Mouse (Mus musculus) spleen, adult 2 months (tissue): ENCODE data around the gene Mapk14. TPM values are rescaled to one million over a fixed set of nuclear protein-coding genes. Genes with fewer than 3 reads are reported as not detected.

Experiments
- DNase-seq, 2 experiments: peaks; one replicate each; pipeline versions ENCODE4 v3.0.0 to v3.0.0-alpha.2; 2012 to 2021; ENCODE audit warnings: low spot score in 2 of 2, low read depth in 1 of 2
- H3K27ac ChIP-seq: fragments of 200-500 bp; 2 replicates; pipeline ENCODE4 v1.5.1; 2012; ENCODE audit warnings: low read length, inconsistent platforms; ENCODE audit not compliant: insufficient read depth
- H3K27me3 ChIP-seq: fragments of 200-500 bp; 2 replicates; pipeline ENCODE4 v1.6.1; 2012; ENCODE audit warnings: mild to moderate bottlenecking, moderate library complexity, low read length, inconsistent platforms; ENCODE audit not compliant: control insufficient read depth, insufficient read depth
- H3K36me3 ChIP-seq: fragments of 200-500 bp; 2 replicates; pipeline ENCODE4 v1.6.1; 2012; ENCODE audit warnings: mild to moderate bottlenecking, low read length, inconsistent platforms; ENCODE audit not compliant: control insufficient read depth, insufficient read depth
- H3K4me1 ChIP-seq: fragments of 200-500 bp; 2 replicates; pipeline ENCODE4 v1.6.1; 2011; ENCODE audit warnings: inconsistent platforms; ENCODE audit not compliant: control insufficient read depth, insufficient read depth, insufficient read length
- H3K4me3 ChIP-seq: fragments of 200-500 bp; 2 replicates; pipeline ENCODE4 v1.5.1; 2011; ENCODE audit warnings: mild to moderate bottlenecking, inconsistent platforms; ENCODE audit not compliant: insufficient read depth, insufficient read length; ENCODE audit errors: extremely low read depth
- CTCF ChIP-seq: fragments of 200-500 bp; IDR thresholded peaks from 2 replicates; pipeline ENCODE4 v1.5.1; 2011; ENCODE audit warnings: mild to moderate bottlenecking, inconsistent platforms; ENCODE audit not compliant: insufficient read depth, insufficient read length, insufficient replicate concordance; ENCODE audit errors: extremely low read depth
- POLR2A ChIP-seq: fragments of 200-500 bp; IDR thresholded peaks from 2 replicates; pipeline ENCODE4 v1.6.1; 2011; ENCODE audit warnings: low read depth, low read length, inconsistent platforms
- WGBS: fragments of 180-500 bp; shearing (Covaris S2); methylation state at CpG from one replicate; pipeline ENCODE4 v1.1.7; 2018; 5-methylcytosine and 5-hydroxymethylcytosine counted together
- polyA plus RNA-seq: library from polyadenylated mRNA; depleted of rRNA; stranded (reverse); fragments of >200 nt; gene quantifications from 2 replicates; pipeline ENCODE4 v1.2.3, GENCODE M21; 2012

Gene Mapk14
- polyA plus RNA-seq, 1 experiment, result 83.1 TPM

DNA sequence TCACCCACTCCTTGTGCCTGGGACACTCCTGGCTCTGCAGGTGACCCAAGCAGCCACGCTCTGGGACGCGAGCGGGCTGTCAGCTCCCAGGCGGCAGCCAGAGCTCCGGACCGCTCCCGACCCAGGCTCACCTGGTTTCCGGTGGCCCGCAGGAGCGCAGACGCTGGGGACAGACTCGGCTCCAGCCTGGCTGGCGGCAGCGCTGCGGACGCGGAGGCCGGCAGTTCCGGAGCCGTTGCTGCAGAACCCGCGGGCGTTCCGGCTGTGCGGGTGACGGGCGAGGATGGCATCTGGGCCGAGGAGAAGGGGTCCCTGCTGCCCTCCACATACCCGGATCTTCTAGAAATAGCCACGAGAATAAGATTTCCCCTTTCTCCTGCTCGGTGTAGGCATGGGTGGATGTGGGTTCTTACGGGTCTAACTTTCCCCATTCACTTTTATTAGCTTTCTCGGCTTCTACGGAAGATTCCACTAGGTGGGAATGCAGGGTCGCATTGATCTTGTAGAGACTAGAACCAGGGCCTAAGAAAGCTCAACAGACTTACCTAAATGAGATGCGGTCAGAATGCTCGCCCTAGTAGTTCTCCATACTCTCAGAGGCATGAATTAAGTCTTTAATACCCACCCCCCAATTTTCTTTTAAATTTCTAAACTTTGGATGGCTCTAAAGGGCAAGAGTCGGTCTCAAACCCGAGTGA lies 1.4 kb upstream of the Mapk14 start, which contains the start of gene Slc26a8:
Gene Slc26a8 (minus strand): TSS at position 648 of the 698 bp plus-strand sequence.
- peaks cover 7% of the 10 kb centered on the region; the same call in 1 of the 2 replicates for H3K27me3 ChIP-seq
- H3K36me3 ChIP-seq, result 0 out of 2 replicates have a peak, but pooled peaks cover 2% of the 10 kb centered on the region
- WGBS, result 11% methylated on average over 40 of the region's 40 CpGs
- peak within 1 kb of the TSS; percentile 61 for H3K27ac ChIP-seq
- DNase-seq, result peak in 1 of 2 experiments; percentile 4
- no peak for TF ChIP-seq CTCF
- no peak for TF ChIP-seq POLR2A
- H3K4me1 ChIP-seq, result peaks cover 11% of the 10 kb centered on the region
- peak within 1 kb of the TSS; percentile 53 for H3K4me3 ChIP-seq

DNA sequence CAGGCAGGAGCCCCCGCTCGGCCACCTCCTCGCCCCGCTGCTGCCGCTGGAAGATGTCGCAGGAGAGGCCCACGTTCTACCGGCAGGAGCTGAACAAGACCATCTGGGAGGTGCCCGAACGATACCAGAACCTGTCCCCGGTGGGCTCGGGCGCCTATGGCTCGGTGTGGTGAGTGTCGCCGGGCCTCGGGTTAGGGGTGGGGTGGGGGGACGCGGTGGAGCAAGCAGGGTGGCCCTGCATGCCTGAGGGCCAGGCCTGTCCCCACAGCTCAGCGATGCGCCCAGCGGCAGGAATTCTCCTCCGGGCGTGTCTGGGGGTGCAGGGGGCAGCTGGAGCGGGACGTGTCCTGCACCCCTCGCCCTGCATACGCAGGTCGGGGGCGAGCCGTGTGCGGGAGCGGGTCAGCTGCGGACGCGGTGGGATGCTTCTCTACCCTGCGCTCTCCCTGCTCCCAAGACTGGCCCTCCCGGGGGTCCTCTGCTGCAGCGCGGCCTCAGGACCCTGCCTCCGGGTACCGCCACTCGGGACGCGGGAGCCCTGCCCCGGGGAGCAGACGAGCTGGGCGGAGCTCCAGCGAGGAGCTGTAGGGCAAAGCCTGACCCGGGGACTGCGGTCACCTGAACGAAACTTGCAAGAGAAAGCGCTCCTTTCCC lies 685 bp downstream of the Mapk14 start:
- H3K4me1 ChIP-seq, result peaks cover 11% of the 10 kb centered on the region
- peaks cover 7% of the 10 kb centered on the region; the same call in 1 of the 2 replicates for H3K27me3 ChIP-seq
- under 1% methylated on average over 53 of the region's 53 CpGs for whole genome bisulfite sequencing
- peak in 1 of 2 experiments; percentile 48 for DNase-seq
- H3K4me3 ChIP-seq, result peak overlapping the region; percentile 91
- H3K27ac ChIP-seq, result peak overlapping the region; percentile 87
- H3K36me3 ChIP-seq, result 0 out of 2 replicates have a peak, but pooled peaks cover 2% of the 10 kb centered on the region
- TF ChIP-seq POLR2A, result no peak

DNA sequence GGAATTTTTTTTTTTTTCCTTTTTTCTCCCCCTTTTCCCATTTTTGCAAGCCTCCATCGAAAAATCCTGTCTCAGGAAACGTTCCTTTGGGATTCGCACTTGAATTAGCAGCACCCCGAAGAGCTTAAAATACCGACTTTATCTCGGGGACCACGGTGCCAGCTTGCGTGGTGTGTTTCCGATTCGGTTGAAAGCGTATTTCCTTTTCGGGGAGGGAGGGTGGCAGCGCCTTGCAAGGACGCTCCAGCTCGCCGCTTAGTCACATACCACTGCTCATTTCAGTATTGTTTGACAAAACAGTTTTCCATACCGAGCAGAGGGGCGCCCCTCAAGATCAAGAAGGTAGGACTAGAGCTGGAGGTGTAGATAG lies 1.2 kb downstream of the Mapk14 start:
- WGBS, result under 1% methylated on average over 18 of the region's 18 CpGs
- DNase-seq, result peak; percentile 35 to 58
- peaks cover 7% of the 10 kb centered on the region; the same call in 1 of the 2 replicates for H3K27me3 ChIP-seq
- no peak for TF ChIP-seq POLR2A
- H3K4me3 ChIP-seq, result peak overlapping the region; percentile 91
- H3K36me3 ChIP-seq, result 0 out of 2 replicates have a peak, but pooled peaks cover 2% of the 10 kb centered on the region
- peaks cover 14% of the 10 kb centered on the region for H3K4me1 ChIP-seq
- peak overlapping the region; percentile 87 for H3K27ac ChIP-seq

DNA sequence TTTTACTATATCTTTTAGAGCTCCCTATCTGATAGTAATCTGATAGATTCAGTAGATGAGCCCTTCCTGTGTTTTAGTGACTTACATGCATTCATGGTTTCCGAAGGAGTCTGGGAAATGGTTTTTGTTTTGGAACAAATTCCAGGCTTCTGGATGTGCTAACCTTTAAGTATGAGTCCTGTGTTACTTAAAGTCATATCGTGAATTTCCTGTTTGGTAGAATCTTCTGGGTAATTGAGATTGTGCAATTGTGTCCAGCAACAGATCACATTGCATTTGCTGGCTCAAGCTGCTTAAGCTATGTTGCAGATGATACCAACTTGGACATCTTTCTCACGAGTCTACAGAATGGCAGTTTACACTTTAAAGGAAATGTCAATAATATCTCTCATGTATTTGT lies 2.0 kb downstream of the Mapk14 start:
- no peak overlapping the region for H3K27ac ChIP-seq
- H3K36me3 ChIP-seq, result 0 out of 2 replicates have a peak, but pooled peaks cover 2% of the 10 kb centered on the region
- TF ChIP-seq CTCF, result no peak
- no peak for TF ChIP-seq POLR2A
- H3K27me3 ChIP-seq, result peaks cover 7% of the 10 kb centered on the region; the same call in 1 of the 2 replicates
- DNase-seq, result no peak
- H3K4me1 ChIP-seq, result peaks cover 21% of the 10 kb centered on the region
- WGBS, result 5% methylated on average over 3 of the region's 3 CpGs
- H3K4me3 ChIP-seq, result no peak overlapping the region; the same call in 1 of the 2 replicates

DNA sequence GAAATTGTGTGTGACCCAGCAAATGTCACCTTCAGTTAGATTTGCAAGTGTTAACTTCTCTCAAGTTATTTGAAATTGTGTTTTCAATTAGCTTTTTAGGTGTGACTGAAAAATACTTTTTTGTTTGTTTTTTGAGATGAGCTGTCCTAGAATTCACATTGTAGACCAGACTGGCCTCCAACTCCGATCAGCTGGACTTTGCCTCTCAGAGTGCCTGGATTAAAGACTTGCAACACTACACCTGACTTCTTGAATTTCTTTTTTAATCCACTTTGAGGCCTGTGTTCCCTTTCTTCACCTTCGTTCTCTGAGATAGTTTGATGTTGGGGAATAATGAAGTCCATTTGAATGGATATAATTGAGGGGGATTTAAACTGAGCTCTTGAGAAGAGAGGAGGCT lies 2.9 kb downstream of the Mapk14 start:
- Histone ChIP-seq H3K27ac (peak overlapping the region; percentile 47; the same call in 1 of the 2 replicates), H3K4me1 (peaks cover 26% of the 10 kb centered on the region), H3K27me3 (peaks cover 7% of the 10 kb centered on the region; the same call in 1 of the 2 replicates), H3K4me3 (no peak overlapping the region), H3K36me3 (0 out of 2 replicates have a peak, but pooled peaks cover 2% of the 10 kb centered on the region)
- DNase-seq, result no peak
- TF ChIP-seq CTCF (no peak), POLR2A (no peak)
- 91% methylated on average over 2 of the region's 2 CpGs for WGBS

DNA sequence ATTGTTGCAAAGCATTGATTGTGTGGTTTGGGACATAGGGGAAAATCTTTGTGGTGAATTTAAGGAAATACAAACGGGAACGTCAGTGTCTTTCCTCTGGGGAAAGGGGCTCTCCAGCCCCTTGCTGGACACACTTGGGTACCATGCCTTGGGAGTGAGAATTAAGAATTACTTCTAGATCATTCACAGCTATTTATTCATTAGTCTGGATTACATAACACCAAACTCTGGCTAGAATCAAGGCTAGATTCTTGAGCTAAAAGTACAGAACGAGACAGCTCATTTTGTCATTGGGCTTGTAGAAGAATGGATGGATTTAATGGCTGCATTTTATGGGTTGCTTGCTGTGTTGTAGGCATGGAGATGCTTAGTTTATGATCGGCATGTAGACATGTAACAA lies 3.7 kb downstream of the Mapk14 start:
- no peak overlapping the region for H3K27ac ChIP-seq
- WGBS, result 61% methylated on average over 4 of the region's 4 CpGs
- DNase-seq, result no peak
- peaks cover 22% of the 10 kb centered on the region for H3K4me1 ChIP-seq
- 0 out of 2 replicates have a peak, but pooled peaks cover 2% of the 10 kb centered on the region for H3K36me3 ChIP-seq
- H3K4me3 ChIP-seq, result no peak overlapping the region
- H3K27me3 ChIP-seq, result 0 out of 2 replicates have a peak, but pooled peaks cover 2% of the 10 kb centered on the region
- no peak for TF ChIP-seq POLR2A
- TF ChIP-seq CTCF, result no peak

DNA sequence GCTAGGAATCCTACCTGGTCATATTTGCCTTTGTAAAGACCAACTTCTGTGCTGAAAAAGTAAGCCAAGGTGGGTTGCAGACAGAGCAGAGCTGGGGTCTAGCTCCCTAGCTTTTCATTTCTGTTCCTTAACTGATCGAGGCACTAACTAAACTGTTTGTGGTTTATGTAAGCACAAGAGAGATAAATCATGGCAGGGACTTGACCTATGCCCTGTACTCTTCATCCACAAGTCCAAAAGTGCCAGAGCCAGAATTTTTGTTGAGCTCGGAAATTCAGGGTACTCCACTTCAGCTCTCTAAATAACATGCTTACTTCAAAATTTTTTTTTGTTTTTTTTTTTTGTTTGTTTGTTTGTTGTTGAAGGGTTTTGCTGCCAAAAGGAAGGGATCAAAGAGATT lies 5.5 kb downstream of the Mapk14 start:
- peaks cover 21% of the 10 kb centered on the region for H3K4me1 ChIP-seq
- DNase-seq, result no peak
- H3K27me3 ChIP-seq, result no peaks in the 10 kb centered on the region
- H3K27ac ChIP-seq, result 0 out of 2 replicates have a peak overlapping the region, but pooled peaks have one; percentile 20
- TF ChIP-seq CTCF (no peak), POLR2A (no peak)
- 46% methylated on average over 2 of the region's 2 CpGs for WGBS
- peaks cover 3% of the 10 kb centered on the region; the same call in 1 of the 2 replicates for H3K36me3 ChIP-seq
- no peak overlapping the region for H3K4me3 ChIP-seq
